Mouse (Mus musculus) testis, postnatal 10 days (tissue): ENCODE results near the gene Specc1l.
"Not testable (repeated sequence)": the region's sequence is repeated elsewhere in the genome, so short reads cannot be mapped to it uniquely, and the experiment has no call there.

ENCODE experiments used
- DNase-seq: peaks from one replicate; pipeline ENCODE4 v3.0.0; 2021; ENCODE audit warnings: low spot score

Specc1l gene

DNA sequence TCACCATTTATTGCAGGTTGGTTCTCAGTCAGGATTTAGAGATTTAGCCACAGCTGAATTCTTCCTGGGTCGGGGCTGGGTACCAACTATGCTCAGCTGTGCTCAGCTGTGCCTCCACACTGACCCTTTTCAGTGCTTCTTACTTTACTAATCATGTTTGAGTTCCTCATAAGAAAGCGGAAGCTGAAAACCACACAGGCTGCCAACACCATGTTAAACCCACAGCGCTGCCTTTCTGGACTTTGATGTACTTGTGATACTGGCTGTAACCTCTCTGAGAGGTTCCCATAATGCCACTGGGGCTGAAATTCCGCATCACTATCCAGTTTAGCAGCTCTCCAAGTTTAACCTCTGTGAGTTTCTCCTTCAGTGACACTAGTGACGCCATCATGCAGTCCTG lies 70.8 kb downstream of the Specc1l start:
- DNase-seq = no peak

DNA sequence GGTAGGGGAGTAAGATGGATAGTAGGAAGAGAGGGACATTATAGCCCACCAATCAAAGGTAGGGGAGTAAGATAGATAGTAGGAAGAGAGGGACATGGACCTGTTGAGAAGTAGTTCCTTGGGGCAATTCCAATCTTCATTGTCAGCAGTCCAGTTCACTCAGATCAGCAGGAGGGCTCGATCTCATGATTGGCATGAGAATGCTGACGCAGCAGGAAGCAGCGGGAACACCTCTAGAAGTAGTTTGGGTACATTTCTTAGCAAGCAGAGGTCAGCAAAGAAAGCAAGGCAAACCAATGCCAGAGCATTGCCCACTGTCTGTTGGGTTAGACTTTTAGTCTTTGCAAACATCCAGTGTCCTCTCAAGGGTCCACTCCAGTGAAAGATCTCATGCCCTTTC lies 71.9 kb downstream of the Specc1l start:
- DNase-seq = no peak

DNA sequence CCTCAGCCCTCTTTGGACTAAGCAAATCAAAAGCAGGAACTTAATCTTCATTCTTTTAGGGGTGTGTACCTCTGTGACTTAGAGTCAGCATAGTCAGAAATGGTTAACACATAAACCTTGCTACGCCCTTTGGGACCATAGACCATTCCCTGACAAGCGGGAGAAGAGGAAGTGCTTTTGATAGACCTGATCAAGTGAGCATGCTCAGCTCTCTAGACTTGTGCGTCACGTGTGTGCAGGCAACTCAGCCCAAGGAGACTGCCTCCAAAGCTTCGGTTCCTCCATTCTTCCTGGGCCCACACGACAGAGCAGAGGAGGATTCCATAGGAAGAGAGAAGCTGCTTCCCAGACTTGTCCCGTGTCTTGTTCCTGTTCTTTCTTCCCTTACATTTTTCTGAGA lies 76.7 kb downstream of the Specc1l start:
- no peak for DNase-seq

DNA sequence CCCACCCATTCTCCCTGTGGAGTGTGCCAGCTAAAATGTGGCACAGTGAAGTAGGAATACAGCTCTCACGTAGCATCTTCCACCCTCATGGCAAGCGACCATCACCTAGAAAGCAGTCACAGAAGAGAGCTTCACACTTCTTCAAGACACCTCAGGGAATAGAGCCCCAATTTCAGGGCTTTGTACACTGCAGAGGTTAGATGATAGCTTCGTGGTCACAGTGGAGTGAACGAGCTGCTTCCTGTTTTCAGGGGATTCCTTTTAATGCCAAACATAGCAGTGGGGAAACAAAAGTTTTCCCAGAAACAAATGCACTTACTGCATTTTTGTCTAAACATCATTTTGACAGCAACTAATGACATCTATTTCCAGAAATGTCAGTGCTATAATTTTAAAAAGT lies 77.5 kb downstream of the Specc1l start:
- no peak for DNase-seq

DNA sequence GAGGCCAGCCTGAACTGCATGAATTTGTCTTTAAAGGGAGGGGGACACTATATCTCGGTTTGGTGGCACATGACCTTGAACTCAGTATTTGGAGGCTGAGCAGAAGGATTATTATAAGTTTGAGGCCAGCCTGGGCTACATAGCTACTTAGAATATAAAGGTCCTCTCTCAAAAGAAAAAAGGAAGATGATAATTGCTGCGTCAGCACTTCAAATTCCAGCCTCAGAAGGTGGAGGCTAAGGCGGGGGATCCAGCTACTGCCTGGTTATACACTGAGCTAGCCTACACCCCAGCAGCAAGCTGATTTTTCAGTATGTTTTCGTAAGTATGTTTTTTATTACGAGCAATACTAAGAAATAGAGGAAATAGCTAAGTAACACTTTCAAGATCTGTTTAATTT lies 78.8 kb downstream of the Specc1l start:
- no peak for DNase-seq

DNA sequence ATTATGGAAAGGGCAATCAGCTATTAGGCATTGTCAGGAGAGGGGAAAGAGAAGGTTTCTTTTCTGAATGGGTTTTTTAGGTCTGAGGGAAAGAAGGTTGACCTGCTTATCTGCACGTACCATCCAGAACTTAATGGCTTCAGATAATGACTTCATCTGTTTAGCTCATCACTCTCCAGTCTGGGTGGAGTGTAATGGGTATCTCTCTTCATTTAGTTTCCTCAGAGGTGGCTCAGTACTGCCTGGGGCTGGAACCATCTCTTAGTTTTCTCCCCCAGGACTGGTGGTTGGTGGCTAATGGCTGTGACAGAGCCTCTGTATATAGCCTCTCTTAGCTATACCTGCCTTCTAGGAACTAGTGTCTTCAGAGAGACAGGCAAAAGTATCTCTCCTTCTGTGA lies 79.5 kb downstream of the Specc1l start:
- no peak for DNase-seq

DNA sequence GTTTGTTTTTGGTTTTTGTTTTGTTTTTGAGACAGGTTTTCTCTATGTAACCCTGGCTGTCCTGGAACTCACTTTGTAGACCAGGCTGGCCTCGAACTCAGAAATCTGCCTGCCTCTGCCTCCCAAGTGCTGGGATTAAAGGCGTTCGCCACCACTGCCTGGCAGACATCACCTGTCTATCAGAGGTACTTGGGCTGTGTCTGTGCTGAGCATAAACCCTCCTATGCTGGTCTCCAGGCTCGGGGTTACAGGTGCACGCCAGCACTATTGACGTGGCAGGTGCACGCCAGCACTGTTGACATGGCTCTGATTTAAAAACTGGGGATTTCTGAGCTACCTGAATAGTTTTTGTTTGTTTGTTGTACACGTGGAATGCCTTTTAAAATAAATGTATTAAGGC lies 80.3 kb downstream of the Specc1l start:
- DNase-seq = not testable (repeated sequence)

DNA sequence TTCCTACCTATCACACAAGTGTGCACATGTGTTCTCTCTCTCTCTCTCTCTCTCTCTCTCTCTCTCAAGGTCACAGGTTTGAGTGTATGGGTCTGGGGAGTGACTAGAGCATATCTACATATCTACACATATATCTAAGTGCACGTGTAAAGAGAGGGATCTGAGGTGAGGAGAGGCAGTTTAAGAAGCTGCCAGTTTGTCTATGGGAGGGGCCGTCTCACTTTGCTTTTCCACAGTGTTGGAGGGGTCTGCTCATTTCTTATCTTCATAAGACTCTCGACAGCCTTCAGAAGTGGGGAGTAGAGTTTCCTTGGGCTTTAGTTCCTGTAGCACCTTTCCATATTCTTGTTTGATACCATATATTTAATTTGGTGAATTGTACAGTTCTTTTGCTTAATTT lies 81.4 kb downstream of the Specc1l start:
- peak; percentile 11 for DNase-seq

DNA sequence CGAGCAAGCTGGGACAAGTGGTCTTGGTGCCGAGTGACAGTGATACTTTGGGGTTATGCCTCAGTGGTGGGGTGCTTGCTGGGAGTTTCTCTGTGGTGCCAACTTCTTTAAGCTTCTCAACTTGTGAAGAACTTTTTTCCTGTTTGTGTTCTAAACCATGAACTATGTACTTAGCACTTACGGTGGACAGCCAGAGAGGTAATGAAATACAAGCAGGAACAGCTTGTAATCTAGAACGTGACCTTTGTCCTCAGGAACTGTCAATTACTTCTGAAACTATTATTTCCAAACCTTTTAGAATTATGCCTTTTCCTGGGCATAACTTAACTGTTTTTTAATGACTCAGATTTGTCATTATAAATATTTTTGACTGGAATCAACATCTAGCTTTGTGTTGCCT lies 82.5 kb downstream of the Specc1l start:
- peak; percentile 8 for DNase-seq

DNA sequence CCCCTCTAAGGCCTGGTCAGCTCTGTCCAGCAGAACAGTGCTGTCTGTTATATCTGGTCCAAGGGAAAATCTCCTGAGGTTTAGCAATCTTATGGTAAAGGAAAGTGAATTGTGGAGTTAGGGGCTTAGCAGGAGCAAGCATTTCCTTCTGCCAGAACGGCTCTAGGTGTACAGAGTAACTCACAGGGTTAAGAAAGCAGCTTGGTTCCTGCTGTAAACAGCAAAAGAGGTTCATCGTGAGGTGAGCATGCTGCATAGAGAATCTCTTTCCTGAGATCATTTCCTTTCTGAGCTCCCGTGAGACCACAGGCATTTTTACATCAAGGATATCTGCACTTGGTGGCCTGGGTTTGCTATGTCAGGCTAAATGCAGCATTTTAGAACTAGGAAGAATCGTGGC lies 83.1 kb downstream of the Specc1l start:
- no peak for DNase-seq

DNA sequence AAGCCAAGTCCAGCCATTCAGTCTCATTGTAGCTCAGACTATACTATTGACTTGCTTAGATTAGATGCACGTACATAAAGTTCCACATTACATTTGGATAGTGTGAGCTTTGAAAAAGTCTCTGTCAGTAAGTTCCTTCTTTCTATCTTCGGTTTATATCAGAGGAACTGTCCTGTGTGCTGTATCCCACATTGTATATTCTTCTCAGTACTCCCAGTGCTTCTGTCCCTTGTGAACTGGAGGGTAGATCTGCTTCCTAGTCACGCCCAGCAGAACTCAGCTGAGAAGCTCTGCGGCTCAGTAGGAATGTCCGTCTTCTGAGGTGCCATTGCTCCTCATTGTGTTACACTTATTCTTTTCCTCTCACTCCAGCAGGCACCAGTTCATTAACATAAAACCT lies 86.7 kb downstream of the Specc1l start:
- DNase-seq = peak; percentile 12

DNA sequence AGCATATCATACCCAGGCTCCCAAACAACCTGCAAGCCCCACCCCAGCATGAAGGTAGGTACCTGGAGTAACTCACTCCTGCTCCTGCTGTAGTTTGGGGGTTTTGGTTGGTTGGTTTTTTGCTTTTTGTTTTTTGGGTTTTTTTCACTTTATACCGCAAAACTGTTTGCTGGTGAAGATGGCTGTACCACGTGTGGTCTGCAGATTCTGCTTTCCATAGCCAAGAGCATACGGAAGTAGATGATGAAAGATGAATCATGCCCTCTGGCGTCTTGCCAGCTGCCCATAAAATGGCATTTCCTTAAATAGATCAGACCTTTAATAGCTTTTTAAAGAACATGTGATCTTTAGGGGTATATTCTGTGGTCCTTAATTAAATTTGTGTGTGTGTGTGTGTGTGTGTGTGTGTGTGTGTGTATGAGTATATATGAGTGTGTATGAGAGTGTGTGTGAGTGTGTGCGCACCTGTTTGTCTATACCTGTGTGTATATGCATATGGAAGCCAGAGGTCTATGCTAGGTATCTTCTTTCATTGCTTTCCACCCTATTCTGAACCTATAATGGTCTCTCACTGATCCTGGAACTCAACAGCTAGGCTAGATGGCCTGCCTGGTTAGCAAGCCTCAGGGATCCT lies 88.0 kb downstream of the Specc1l start:
- DNase-seq = peak; percentile 61

DNA sequence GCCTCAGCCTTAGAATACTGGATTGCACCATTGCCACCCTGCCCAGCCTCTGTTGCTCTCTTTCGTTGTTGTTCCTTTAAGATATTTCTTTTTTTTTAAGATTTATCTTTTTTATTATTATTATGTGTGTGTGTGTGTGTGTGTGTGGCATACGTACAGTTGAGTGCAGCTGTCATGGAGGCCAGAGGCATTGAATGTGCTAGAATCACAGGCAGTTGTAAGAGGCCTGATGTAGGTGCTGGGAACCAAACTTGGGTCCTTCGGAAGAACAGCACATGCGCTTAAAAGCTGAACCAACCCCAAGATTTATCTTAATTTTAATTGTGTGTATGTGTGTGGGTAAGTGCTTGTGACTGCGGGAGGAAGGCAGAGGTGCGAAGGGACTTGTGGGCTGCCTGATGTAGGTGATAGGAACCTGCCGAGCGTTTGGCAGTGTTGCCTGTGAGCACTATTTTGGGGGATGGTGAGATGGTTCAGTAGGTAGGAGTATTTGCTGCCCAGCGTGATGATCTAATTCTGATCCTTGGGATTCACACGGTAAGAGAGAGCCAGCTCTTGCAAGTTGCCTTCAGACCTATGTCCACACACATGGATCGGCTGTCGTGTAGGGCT lies 89.4 kb downstream of the Specc1l start:
- DNase-seq = no peak

DNA sequence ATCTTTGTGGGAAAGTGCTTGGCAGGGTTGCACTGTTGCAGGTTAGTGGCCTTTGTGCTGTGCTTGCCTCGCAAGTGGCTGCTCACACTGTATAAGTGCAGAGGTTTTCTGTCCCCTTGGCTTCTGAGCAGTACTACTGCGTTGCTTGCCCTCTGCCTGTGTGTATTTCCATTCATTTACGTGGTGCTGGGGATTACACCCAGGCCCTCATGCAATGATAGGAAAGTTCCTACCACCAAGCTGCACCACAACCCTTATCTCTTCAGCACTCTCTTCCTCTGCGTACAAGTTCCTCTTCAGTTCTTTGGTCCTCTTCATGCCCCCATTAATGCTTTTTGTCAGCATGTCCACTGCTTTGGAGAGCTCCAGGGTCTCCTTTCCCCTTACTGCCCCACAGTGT lies 90.1 kb downstream of the Specc1l start:
- DNase-seq = no peak

DNA sequence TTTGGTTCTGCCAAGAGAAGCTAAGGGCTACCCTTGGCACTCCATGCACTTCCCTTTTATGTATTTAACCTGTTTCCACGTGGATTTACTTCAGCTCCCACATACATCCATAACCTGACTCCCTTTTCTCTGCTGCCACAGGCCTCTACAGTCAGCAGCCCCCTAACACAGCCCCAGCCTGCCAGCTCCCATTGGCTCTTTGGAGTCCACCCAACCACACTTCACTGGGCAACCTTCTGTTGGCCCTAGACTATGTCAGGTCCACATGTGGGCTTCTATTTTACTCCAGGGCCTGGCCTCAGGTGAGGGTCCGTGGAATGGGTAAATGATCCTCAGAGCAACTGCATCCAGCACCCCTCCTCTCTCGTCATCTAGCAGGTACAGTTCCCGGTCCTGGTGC lies 90.7 kb downstream of the Specc1l start:
- DNase-seq = no peak

DNA sequence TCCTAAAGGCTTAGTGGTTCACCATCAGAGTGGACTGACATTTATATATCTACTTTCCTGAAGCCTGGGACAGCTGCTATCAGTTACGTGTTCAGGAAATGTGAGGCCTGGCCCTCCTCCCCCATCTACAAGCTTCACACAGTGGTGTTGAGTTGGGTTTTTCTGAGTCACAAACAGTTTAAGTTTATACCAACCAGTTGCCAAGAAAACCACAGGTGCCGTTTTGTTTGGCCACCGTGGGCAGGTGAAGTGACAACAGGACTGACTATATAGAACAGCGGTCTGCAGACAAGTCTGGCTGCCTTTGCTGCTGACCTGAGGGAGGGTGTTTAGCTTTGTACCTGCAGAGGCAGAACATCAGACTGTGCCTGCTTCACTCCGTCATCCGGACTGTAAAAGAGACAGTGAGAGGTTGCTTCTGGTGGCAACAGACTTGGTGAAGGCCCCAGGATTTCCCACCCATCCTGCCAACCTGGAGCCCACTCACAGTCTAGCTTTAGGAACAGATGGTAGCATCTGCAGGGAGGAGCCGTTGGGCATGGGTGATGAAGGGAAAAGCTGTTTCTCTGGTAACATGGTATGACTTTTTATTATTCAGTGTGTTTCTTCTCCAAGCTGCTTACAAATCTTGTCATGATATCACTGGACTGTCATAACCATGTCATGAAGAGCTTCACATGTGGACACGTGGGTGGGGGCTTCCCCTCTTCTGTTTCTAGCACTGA lies 91.6 kb downstream of the Specc1l start:
- DNase-seq = no peak

DNA sequence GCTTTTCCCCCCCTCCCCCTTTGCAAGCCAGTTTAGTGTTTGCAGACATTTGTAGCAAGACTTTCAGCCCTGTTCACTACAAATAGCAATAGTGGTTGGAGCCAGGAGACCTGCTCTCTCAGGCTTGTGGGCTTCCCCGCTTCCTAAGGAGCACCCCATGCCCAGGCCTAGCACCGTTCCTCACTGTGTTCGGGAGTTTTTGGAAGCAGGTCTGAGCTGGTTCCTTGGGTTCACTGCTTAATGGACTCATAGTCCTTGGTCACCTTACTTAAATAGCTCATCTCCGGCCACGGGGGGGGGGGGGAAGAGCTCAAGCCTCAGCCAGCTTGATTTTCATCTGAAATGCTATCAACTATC lies 92.2 kb downstream of the Specc1l start:
- no peak for DNase-seq

DNA sequence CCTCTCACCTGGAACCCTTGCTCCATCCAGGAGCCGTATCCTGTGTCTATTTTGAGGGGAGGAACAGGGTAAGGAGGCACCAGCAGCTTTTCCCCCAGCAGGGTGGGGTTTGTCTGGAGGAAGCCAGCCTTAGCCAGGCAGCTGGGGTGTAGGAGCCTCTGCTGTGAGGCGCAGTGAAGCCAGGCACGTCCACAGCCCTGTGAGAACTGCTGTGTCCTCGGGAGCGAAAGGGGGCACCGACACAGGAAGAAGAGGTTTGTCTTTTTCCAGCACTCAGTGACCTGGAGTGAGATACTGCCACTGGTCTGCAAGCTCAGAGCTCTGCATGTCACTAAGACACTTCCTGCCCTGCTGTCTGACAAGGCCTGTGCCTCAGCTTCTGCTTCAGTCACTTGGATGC lies 92.5 kb downstream of the Specc1l start:
- DNase-seq = no peak

DNA sequence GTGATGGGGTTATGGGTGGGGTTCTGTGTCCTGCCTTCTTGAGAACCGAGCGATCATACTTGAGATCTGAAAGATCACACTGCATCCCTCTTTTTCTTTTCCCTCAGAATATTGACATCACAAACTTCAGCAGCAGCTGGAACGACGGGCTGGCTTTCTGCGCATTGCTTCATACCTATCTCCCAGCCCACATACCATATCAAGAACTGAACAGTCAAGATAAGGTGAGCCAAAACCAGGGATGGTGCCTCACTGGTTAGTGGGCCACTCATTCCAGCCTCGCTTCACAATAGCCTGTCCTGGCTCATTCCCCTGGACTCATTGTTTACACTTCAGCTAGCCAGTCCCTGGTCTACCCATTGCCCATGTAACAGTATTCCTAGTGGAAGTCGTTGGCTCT lies 95.3 kb downstream of the Specc1l start:
- no peak for DNase-seq

DNA sequence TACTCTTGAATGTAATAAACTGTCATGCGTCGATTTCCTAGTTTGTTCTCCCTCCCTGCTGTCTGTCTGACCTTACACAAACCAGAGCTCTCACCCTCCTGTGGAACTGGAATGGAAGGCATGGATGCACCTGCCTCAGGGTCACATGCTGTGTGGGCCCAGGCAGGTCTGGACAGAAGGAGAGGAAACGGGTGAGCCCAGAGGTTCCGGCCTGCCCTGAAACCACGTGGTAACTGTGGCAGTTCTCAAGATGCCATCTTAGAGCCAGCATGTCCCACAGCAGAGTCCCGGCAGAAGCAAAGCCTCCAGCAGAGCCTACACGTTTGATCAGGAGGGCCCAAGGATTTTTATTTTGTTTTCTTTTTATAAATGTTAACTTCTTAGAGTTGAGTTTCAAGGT lies 100.5 kb downstream of the Specc1l start:
- DNase-seq = no peak

DNA sequence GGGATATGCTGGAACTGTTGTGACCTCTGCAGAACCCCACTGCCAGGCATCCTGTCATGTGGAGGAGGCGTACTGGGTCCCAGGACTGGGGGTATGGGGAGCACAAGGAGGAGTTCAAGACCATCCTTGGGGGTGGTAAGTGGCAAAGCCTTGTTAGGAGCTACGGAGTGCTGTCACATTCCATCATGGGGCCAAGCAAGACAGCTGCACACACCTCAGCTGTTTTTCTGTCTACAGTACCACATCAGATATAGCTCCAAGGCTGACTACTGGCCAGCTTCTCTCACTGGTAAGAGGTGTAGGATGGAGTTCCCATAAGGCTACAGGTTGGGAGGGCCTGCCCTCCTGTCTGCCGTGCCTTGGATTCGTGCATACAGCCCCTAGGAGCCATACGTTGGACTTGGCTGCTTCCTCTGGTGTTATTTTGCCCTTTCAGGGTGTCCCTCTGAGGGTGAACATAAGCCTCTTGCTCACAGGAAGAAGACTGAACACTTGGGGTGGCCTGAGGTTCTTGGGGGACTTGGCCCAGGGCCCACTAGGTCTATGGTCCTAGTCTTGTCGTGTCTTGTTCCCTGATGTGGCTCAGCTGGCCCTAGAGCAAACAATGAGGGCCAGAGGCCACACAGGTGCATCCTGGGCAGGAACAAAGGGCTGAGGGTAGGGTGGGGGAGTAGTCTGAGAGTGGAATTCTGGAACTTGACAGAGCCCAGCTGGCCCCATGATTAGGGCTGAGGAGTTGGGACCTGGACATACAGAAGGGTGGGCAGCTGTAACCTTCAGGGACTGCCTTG lies 102.5 kb downstream of the Specc1l start:
- no peak for DNase-seq

DNA sequence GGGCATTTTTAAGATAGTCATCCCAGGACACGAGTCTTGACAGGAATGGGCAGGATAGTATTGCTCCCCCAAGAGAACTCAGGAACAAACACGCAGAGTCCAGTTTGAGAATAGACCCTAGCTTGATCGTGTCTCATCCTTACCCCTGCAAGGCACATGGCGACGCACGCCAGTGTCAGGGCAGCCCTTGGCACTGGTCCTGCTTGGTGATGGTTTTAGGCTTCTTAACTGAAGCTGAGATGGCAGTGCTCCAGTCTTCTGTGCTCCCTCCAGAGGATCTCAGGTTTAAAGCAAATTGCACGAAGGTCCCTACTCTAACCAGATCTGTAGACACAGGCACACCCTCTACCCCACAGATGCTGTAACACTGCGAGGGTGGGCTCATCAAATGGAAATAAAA lies 103.9 kb downstream of the Specc1l start:
- DNase-seq = no peak

DNA sequence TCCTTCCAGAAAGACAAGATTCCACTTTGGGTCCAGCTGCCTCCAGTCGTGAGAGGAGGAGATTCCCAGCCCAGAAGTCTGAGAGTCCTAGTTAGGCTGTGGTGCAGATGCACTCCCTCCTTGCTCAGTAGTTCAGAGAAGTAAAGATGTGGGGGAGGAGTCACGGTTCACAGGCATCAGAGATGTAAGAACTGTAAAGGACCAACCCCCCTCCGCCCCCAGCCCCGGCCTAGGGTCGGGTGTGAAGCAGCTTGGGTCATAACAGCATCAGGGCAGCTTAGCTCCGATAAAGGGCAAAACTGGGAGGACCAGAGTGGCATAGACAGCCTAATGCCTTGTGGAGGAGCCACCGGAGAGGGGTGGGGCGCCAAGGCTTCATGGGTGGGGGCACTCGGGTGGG lies 104.6 kb downstream of the Specc1l start:
- DNase-seq = no peak

DNA sequence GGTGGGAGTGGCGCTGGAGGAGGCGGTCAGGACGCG lies 104.8 kb downstream of the Specc1l start, which contains the start of gene Adora2a:
TSS of gene Adora2a (plus strand) at position 6 of the 36 bp plus-strand sequence.
- no peak for DNase-seq
